Mouse (Mus musculus) testis, adult 2 months (tissue): ENCODE measurements around the gene Castor1.

Source experiments
- CTCF ChIP-seq: fragments of 200-500 bp; IDR thresholded peaks from 2 replicates; pipeline ENCODE4 v1.5.1; 2012; ENCODE audit warnings: low read depth, mild to moderate bottlenecking, inconsistent platforms, low read length, moderate library complexity; ENCODE audit not compliant: control insufficient read depth, insufficient read depth, insufficient replicate concordance
- POLR2A ChIP-seq: fragments of 200-500 bp; IDR thresholded peaks from 2 replicates; pipeline ENCODE4 v1.6.1; 2012; ENCODE audit warnings: low read depth, mild to moderate bottlenecking, inconsistent platforms, low read length, moderate library complexity; ENCODE audit not compliant: control insufficient read depth

DNA sequence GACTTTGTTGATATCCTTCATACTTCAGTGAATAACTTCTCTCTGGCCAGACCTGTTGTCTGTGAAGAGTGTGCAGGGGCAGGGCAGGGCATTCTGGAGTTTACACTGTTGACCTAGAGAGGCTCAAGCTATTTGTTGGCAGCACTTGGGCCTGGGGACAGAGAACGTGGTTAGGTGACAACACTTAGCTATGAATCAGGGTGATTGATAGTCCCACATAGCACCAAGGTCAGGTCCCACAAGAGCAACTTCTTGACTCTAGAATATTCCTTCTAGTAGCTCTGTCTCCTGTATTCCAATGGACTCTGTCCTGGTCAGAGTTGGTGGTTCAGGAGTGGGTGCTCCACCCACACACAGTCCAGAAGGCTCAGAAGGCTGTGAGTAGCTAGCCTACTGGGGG lies 7.2 kb upstream of the Castor1 start:
- TF ChIP-seq CTCF: no peak
- TF ChIP-seq POLR2A: no peak
